Comparison of ENCODE assay signal across 8 mouse cellular contexts in the genomic region with DNA sequence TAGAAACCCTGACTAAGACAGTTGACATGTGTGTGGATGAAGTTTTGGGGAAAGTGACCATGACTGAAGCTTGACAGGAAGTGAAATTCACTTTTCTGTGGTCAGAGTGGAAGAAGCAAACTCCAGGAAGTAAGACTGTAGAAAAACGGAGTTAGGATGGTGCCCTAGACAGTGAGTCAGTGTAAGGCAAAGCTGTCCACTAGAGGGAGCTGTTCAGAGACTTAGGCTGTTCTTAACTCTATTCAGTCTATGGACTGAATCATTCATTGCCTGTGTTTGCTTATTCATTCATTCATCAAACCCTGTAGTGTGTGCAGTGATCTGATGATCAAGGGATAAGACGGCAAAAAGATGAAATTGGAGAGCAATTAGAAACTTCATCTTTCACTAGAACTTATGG.
DNase-seq lines count a peak whose midpoint lies in the region; ATAC-seq lines count a peak whose summit lies in the region.

No protein-coding gene starts in this region.

- no peak overlapping the region for H3K27ac ChIP-seq in forebrain, embryonic 14.5 days (ENCODE audit: low read depth, low read length)
- no peak overlapping the region for H3K27ac ChIP-seq in forebrain, embryonic 16.5 days (ENCODE audit: low read length)

- WGBS in forebrain, embryonic 14.5 days: 63% methylated on average over 2 of the region's 2 CpGs
- 62% methylated on average over 2 of the region's 2 CpGs for WGBS in forebrain, embryonic 16.5 days

- no peak overlapping the region for H3K4me2 ChIP-seq in forebrain, embryonic 14.5 days (ENCODE audit: low read length)
- no peak overlapping the region for H3K4me2 ChIP-seq in forebrain, embryonic 16.5 days (ENCODE audit: low read length)

- H3K27me3 ChIP-seq in forebrain, embryonic 14.5 days (replicated peaks; ENCODE audit: control insufficient read depth, insufficient read depth, low read length): no peaks in the 10 kb centered on the region
- no peaks in the 10 kb centered on the region for H3K27me3 ChIP-seq in forebrain, embryonic 16.5 days (replicated peaks; ENCODE audit: control insufficient read depth, insufficient read depth, low read length)

- H3K9me3 ChIP-seq in forebrain, embryonic 14.5 days (replicated peaks; ENCODE audit: control insufficient read depth, low read length): no peaks in the 10 kb centered on the region
- H3K9me3 ChIP-seq in forebrain, embryonic 16.5 days (ENCODE audit: control insufficient read depth, low read length): no peaks in the 10 kb centered on the region

- H3K36me3 ChIP-seq in forebrain, embryonic 14.5 days (ENCODE audit: control insufficient read depth, insufficient read depth, low read length): no peaks in the 10 kb centered on the region
- H3K36me3 ChIP-seq in forebrain, embryonic 16.5 days (ENCODE audit: control insufficient read depth, insufficient read depth): no peaks in the 10 kb centered on the region

- DNase-seq in forebrain, embryonic 14.5 days (ENCODE audit: low spot score): peak; percentile 54
- peak; percentile 49 for DNase-seq in right cerebral cortex, adult 18-20 months
- DNase-seq in right cerebral cortex, postnatal 25 days: no peak
- peak; percentile 26 to 84 for DNase-seq in layer of hippocampus, adult 18-20 months (ENCODE audit: low spot score in 2 of 2)
- DNase-seq in retina, postnatal 1 day: peak; percentile 53
- no peak for DNase-seq in urinary bladder, adult 2 months (ENCODE audit: low spot score)
- DNase-seq in heart, adult 8-10 months (ENCODE audit: low spot score): no peak

- no peaks in the 10 kb centered on the region for H3K4me1 ChIP-seq in forebrain, embryonic 14.5 days (ENCODE audit: control insufficient read depth, insufficient read depth, low read length)
- H3K4me1 ChIP-seq in forebrain, embryonic 16.5 days (replicated peaks; ENCODE audit: control insufficient read depth, insufficient read depth, low read length): no peaks in the 10 kb centered on the region

- H3K9ac ChIP-seq in forebrain, embryonic 14.5 days (ENCODE audit: low read length): no peak overlapping the region
- H3K9ac ChIP-seq in forebrain, embryonic 16.5 days (replicated peaks; ENCODE audit: low read depth, low read length): no peak overlapping the region

- no peak overlapping the region for H3K4me3 ChIP-seq in forebrain, embryonic 14.5 days (ENCODE audit: low read depth, low read length)
- H3K4me3 ChIP-seq in forebrain, embryonic 16.5 days (replicated peaks; ENCODE audit: low read length): no peak overlapping the region

- no peak for ATAC-seq in forebrain, embryonic 14.5 days
- ATAC-seq in forebrain, embryonic 16.5 days: no peak

Comparison
In these comparisons a context has a peak if more than half of its experiments do, and no peak if none do; other contexts are left out.
1. DNase-seq: peak in forebrain, embryonic 14.5 days (single experiment), right cerebral cortex, adult 18-20 months (single experiment), layer of hippocampus, adult 18-20 months (2 of 2) and retina, postnatal 1 day (single experiment); none in right cerebral cortex, postnatal 25 days (single experiment), urinary bladder, adult 2 months (single experiment) and heart, adult 8-10 months (single experiment).